Mouse (Mus musculus) olfactory bulb, adult 2 months (tissue): ENCODE results near the gene Sncb.

ENCODE experiments used
- CTCF ChIP-seq: fragments of 200-500 bp; IDR thresholded peaks from 2 replicates; pipeline ENCODE4 v1.5.1; 2012; ENCODE audit warnings: low read depth, mild to moderate bottlenecking, low read length, moderate library complexity; ENCODE audit not compliant: insufficient read depth
- POLR2A ChIP-seq: fragments of 200-500 bp; IDR thresholded peaks from 2 replicates; pipeline ENCODE4 v1.6.1; 2012; ENCODE audit warnings: mild to moderate bottlenecking, low read depth, low read length, moderate library complexity; ENCODE audit not compliant: insufficient read depth

DNA sequence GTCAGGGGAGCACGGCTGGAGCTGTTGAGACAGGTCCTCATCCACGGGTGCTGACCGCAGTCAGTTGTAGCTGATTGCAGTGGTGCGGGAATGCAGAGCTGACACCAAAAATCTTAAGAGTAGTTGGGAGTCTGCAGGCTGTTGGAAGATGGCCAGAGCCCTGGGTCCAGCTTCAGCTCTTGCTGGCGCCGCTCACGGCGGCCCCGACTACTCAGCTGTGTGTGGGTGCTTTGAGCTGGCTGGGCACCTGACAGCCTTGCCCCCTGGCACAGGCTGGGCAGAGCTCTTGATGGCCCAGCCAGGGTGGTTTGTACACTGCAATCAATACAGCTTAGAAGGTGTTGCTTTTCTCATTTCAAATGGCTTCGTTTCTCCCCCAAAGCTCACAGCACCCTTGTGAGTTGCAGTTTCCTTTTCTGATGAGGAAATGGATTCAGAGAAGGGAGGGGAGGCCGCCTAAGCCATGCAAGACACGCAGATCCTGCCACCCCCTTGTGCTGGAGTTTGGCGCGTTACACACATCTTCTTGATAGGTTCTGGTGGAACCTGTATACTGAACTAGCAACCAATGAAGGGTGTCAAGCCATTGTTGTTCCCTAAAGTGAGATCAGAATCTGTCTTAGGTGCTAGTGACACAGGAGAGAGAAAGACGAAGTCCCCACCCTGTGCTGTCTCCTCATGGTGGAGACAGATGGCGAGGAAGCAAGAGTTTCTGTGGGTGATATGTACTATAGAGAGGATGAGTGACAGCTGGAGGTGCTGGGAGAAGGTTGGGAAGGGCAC is 31.7 kb upstream of the Sncb start:
- TF ChIP-seq CTCF (no peak), POLR2A (no peak)
